Mouse (Mus musculus) ES-E14 (cell line): ENCODE data around the gene H1foo.

ENCODE experiments used
- CHD2 ChIP-seq: IDR thresholded peaks from 2 replicates; pipeline ENCODE4 v1.6.1; 2014; ENCODE audit warnings: mild to moderate bottlenecking, low read depth, low read length, inconsistent platforms
- HCFC1 ChIP-seq: IDR thresholded peaks from 2 replicates; pipeline ENCODE4 v1.6.1; 2012; ENCODE audit warnings: low read length, inconsistent platforms, borderline replicate concordance; ENCODE audit not compliant: insufficient read depth
- ZC3H11A ChIP-seq: IDR thresholded peaks from 2 replicates; pipeline ENCODE4 v1.6.1; 2012; ENCODE audit warnings: low read depth, mild to moderate bottlenecking, inconsistent platforms, low read length, borderline replicate concordance
- ZNF384 ChIP-seq: IDR thresholded peaks from 2 replicates; pipeline ENCODE4 v1.6.1; 2012; ENCODE audit warnings: low read depth, low read length, inconsistent platforms

GRCm38 (mm10) chr6:115978596-115978995 lies 33.9 kb downstream of the H1foo start:
- TF ChIP-seq CHD2 (no peak), ZC3H11A (no peak), ZNF384 (no peak), HCFC1 (no peak)
